Mouse (Mus musculus): ENCODE results near the gene Prickle4. TPM values are rescaled to one million over a fixed set of nuclear protein-coding genes. Genes with fewer than 3 reads are reported as not detected.
A peak's percentile ranks its signal among the peaks of the same experiment; 100 is the strongest.

The Prickle4 gene
- polyA plus RNA-seq, 1 experiment: 1.4 TPM

- H3K27me3 ChIP-seq (ENCODE audit: control insufficient read depth, insufficient read depth, low read length): no peaks in the 10 kb centered on the region
- no peak within 1 kb of the TSS for H3K27ac ChIP-seq (ENCODE audit: insufficient read depth, low read depth, low read length)
- H3K36me3 ChIP-seq (ENCODE audit: control insufficient read depth, insufficient read depth, low read length): no peaks in the 10 kb centered on the region
- no peak for TF ChIP-seq CTCF (IDR thresholded peaks at IDR 0.05; ENCODE audit: extremely low read depth, insufficient read length, insufficient replicate concordance, low read depth, low read length)
- no peak for TF ChIP-seq POLR2A (IDR thresholded peaks at IDR 0.05; ENCODE audit: low read depth, low read length)
- WGBS: 3% methylated on average over 3 of the region's 3 CpGs
- H3K4me3 ChIP-seq (ENCODE audit: low read depth, low read length): peak within 1 kb of the TSS; percentile 86
- H3K4me1 ChIP-seq (ENCODE audit: control insufficient read depth, insufficient read depth, insufficient read length, low read length): peaks cover 2% of the 10 kb centered on the region
Measured at GRCm38 (mm10) chr17:47694442-47694502, 264 bp downstream of the Prickle4 start, which contains the start of gene Gm21981. Gene Gm21981, minus strand, starts transcription at chr17:47694455.

DNA sequence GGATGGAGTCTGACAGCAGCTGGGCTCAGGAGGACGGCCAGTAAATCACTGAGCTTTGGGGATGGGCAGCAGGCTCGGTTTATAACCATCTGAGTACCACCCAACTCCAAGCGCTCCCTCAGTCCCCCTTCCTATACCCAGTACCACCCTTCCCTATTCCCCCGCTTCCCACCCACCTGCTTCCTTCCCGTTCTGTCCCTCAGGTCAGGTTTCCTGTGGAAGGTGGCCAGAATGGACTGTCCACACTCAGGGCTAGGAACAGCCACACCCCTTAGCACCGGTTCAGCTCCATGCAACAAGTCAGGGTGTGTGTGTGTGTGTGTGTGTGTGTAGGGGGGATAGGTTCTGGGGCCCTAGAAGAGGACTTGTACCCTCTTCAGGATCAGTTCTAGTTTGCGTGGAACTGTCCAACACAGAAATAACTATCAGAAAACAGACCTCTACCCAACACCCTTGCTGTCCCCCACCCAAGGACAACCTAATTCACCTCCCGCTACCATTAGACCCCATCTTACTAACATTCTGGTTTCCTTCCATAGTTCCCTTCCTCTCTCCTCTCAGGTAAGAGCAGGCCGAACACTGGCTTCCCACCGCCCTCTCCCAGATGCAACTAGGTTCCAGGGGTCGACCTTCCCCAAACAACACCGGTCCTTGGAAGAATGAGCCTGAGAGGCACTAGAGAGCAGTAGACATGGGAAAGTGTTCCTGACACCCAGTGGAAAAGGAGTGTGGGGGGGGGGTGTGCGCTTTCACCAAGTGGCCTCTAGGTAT lies 680 bp downstream of the Prickle4 start:
- H3K36me3 ChIP-seq (ENCODE audit: control insufficient read depth, insufficient read depth, low read length): no peaks in the 10 kb centered on the region
- H3K27me3 ChIP-seq (ENCODE audit: control insufficient read depth, insufficient read depth, low read length): no peaks in the 10 kb centered on the region
- peak overlapping the region; percentile 86 for H3K4me3 ChIP-seq (ENCODE audit: low read depth, low read length)
- H3K4me1 ChIP-seq (ENCODE audit: control insufficient read depth, insufficient read depth, insufficient read length, low read length): peaks cover 4% of the 10 kb centered on the region
- TF ChIP-seq POLR2A (IDR thresholded peaks at IDR 0.05; ENCODE audit: low read depth, low read length) (no peak), CTCF (IDR thresholded peaks at IDR 0.05; ENCODE audit: extremely low read depth, insufficient read length, insufficient replicate concordance, low read depth, low read length) (no peak)
- 62% methylated on average over 13 of the region's 13 CpGs for WGBS
- no peak overlapping the region for H3K27ac ChIP-seq (ENCODE audit: insufficient read depth, low read depth, low read length)

DNA sequence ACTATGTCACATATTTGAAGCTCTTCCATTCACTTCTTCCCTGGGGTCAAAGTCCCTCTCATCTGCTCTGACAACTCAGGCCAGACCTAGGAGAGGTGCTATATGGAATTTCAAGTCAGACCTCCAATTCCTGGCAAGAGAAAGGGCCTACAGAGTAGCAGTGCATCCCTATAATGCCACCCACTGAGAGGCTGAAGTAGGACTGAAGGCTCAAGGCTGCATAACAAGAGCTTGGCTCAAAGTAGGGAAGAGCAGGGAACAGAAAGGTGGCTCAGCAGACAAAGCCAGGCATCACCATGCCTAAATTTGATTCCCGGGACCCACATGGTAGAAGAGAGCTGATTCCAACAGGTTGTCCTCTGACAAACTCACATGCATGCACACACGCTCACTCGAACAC lies 2.9 kb downstream of the Prickle4 start:
- H3K4me3 ChIP-seq (ENCODE audit: low read depth, low read length): no peak overlapping the region
- no peak overlapping the region for H3K27ac ChIP-seq (ENCODE audit: insufficient read depth, low read depth, low read length)
- no peaks in the 10 kb centered on the region for H3K27me3 ChIP-seq (ENCODE audit: control insufficient read depth, insufficient read depth, low read length)
- peaks cover 7% of the 10 kb centered on the region for H3K4me1 ChIP-seq (ENCODE audit: control insufficient read depth, insufficient read depth, insufficient read length, low read length)
- TF ChIP-seq POLR2A (IDR thresholded peaks at IDR 0.05; ENCODE audit: low read depth, low read length) (no peak), CTCF (IDR thresholded peaks at IDR 0.05; ENCODE audit: extremely low read depth, insufficient read length, insufficient replicate concordance, low read depth, low read length) (no peak)
- 98% methylated on average over 3 of the region's 3 CpGs for WGBS
- no peaks in the 10 kb centered on the region for H3K36me3 ChIP-seq (ENCODE audit: control insufficient read depth, insufficient read depth, low read length)

DNA sequence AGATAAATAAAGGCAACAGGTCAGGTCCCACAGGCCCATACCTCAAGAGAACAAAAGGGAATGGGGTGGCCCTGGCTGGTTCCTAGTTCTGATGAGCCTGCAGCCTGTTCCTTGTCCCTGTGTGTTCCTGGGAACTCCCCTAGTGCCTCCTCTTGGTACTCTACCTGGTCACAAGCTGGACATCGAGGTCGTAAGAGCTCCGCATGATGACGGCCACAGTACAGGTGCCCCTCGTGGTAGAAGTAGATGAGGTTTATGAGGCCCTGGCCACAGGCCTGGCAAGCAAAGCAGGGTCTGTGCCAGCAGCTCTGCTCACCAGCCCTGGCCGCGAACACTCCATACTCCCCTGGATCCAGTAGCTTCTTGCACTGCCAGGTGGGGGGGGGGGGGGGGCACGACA lies 4.6 kb downstream of the Prickle4 start:
- WGBS: 80% methylated on average over 8 of the region's 8 CpGs
- H3K4me3 ChIP-seq (ENCODE audit: low read depth, low read length): no peak overlapping the region
- TF ChIP-seq CTCF (IDR thresholded peaks at IDR 0.05; ENCODE audit: extremely low read depth, insufficient read length, insufficient replicate concordance, low read depth, low read length) (no peak), POLR2A (IDR thresholded peaks at IDR 0.05; ENCODE audit: low read depth, low read length) (no peak)

GRCm38 (mm10) chr17:47688608-47689575 lies 5.6 kb downstream of the Prickle4 start, which contains the start of gene Frs3:
Gene Frs3, plus strand, starts transcription at chr17:47689030.
- H3K4me3 ChIP-seq (ENCODE audit: low read depth, low read length): peak within 1 kb of the TSS; percentile 82
- H3K27me3 ChIP-seq (ENCODE audit: control insufficient read depth, insufficient read depth, low read length): no peaks in the 10 kb centered on the region
- no peak for TF ChIP-seq POLR2A (IDR thresholded peaks at IDR 0.05; ENCODE audit: low read depth, low read length)
- no peak for TF ChIP-seq CTCF (IDR thresholded peaks at IDR 0.05; ENCODE audit: extremely low read depth, insufficient read length, insufficient replicate concordance, low read depth, low read length)
- H3K36me3 ChIP-seq (ENCODE audit: control insufficient read depth, insufficient read depth, low read length): peaks cover 1% of the 10 kb centered on the region; the same call in 1 of the 2 replicates
- no peak within 1 kb of the TSS for H3K27ac ChIP-seq (ENCODE audit: insufficient read depth, low read depth, low read length)
- peaks cover 6% of the 10 kb centered on the region for H3K4me1 ChIP-seq (ENCODE audit: control insufficient read depth, insufficient read depth, insufficient read length, low read length)
- WGBS: 3% methylated on average over 58 of the region's 58 CpGs

More for the DNA sequence above, 4.6 kb downstream of the Prickle4 start:
- H3K27ac ChIP-seq (ENCODE audit: insufficient read depth, low read depth, low read length): no peak overlapping the region
- H3K36me3 ChIP-seq (ENCODE audit: control insufficient read depth, insufficient read depth, low read length): peaks cover 1% of the 10 kb centered on the region; the same call in 1 of the 2 replicates
- H3K4me1 ChIP-seq (ENCODE audit: control insufficient read depth, insufficient read depth, insufficient read length, low read length): peaks cover 7% of the 10 kb centered on the region
- H3K27me3 ChIP-seq (ENCODE audit: control insufficient read depth, insufficient read depth, low read length): no peaks in the 10 kb centered on the region

DNA sequence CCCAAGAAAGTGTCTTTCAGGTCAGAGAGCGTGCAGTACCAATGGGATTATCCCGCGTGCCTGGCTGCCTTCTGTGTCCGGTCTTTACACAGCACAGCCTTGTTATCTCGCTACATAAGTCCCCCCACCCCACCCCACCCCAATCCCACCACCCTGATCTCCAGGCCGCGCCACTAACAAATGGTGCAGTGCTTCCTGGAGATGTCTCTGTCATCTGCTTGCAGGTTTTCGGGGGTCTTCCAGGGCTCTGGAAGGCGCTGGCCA lies 6.3 kb downstream of the Prickle4 start, which contains the start of gene Tomm6:
Tomm6 (minus strand) TSS at position 43 of the 264 bp plus-strand sequence.
- Histone ChIP-seq H3K27ac (ENCODE audit: insufficient read depth, low read depth, low read length) (peak within 1 kb of the TSS; percentile 51; the same call in 1 of the 2 replicates), H3K36me3 (ENCODE audit: control insufficient read depth, insufficient read depth, low read length) (peaks cover 1% of the 10 kb centered on the region; the same call in 1 of the 2 replicates), H3K4me3 (ENCODE audit: low read depth, low read length) (peak within 1 kb of the TSS; percentile 82), H3K4me1 (ENCODE audit: control insufficient read depth, insufficient read depth, insufficient read length, low read length) (peaks cover 6% of the 10 kb centered on the region), H3K27me3 (ENCODE audit: control insufficient read depth, insufficient read depth, low read length) (no peaks in the 10 kb centered on the region)
- WGBS: 1% methylated on average over 9 of the region's 9 CpGs
- TF ChIP-seq CTCF (IDR thresholded peaks at IDR 0.05; ENCODE audit: extremely low read depth, insufficient read length, insufficient replicate concordance, low read depth, low read length) (no peak), POLR2A (IDR thresholded peaks at IDR 0.05; ENCODE audit: low read depth, low read length) (0 out of 2 replicates have a peak, but pooled peaks have one; percentile 2)
